Mouse (Mus musculus) liver, adult 2 months (tissue): ENCODE measurements at regions not wholly inside any gene's neighbourhood (a gene's known extent, or its start where the extent isn't known, plus 50 kb on each side); places are given as distances from the start of the nearest gene placed in this dataset.

Experiments
- DNase-seq: peaks from one replicate; pipeline ENCODE4 v3.0.0-alpha.2; 2011; ENCODE audit warnings: low read depth, low spot score; ENCODE audit errors: extremely low read depth
- H3K27ac ChIP-seq: fragments of 200-500 bp; replicated peaks from 2 replicates; pipeline ENCODE4 v1.5.1; 2012; ENCODE audit warnings: low read depth, mild to moderate bottlenecking, control low read depth, inconsistent platforms, low read length; ENCODE audit not compliant: insufficient read depth
- H3K27me3 ChIP-seq: fragments of 200-500 bp; 2 replicates; pipeline ENCODE4 v1.6.1; 2012; ENCODE audit warnings: mild to moderate bottlenecking, moderate library complexity, low read length, inconsistent platforms; ENCODE audit not compliant: control insufficient read depth, insufficient read depth
- H3K36me3 ChIP-seq: fragments of 200-500 bp; 2 replicates; pipeline ENCODE4 v1.6.1; 2012; ENCODE audit warnings: low read length, inconsistent platforms; ENCODE audit not compliant: control insufficient read depth, insufficient read depth
- H3K4me1 ChIP-seq: fragments of 200-500 bp; 2 replicates; pipeline ENCODE4 v1.6.1; 2011; ENCODE audit warnings: low read length; ENCODE audit not compliant: control insufficient read depth, insufficient read depth
- H3K4me3 ChIP-seq: fragments of 200-500 bp; 2 replicates; pipeline ENCODE4 v1.5.1; 2011; ENCODE audit warnings: low read depth, mild to moderate bottlenecking, control low read depth, low read length, moderate library complexity; ENCODE audit not compliant: insufficient read depth
- H3K79me2 ChIP-seq: fragments of 200-500 bp; 2 replicates; pipeline ENCODE4 v1.6.1; 2012; ENCODE audit warnings: inconsistent platforms, mild to moderate bottlenecking, low read length, moderate library complexity; ENCODE audit not compliant: control insufficient read depth, insufficient read depth
- H3K9ac ChIP-seq: fragments of 200-500 bp; 2 replicates; pipeline ENCODE4 v1.6.1; 2012; ENCODE audit warnings: low read depth, mild to moderate bottlenecking, control low read depth, inconsistent platforms, low read length
- CTCF ChIP-seq: fragments of 200-500 bp; IDR thresholded peaks from 2 replicates; pipeline ENCODE4 v1.5.1; 2011; ENCODE audit warnings: low read depth, low read length, control low read depth
- POLR2A ChIP-seq: fragments of 200-500 bp; IDR thresholded peaks from 2 replicates; pipeline ENCODE4 v1.6.1; 2011; ENCODE audit warnings: low read length, control low read depth; ENCODE audit not compliant: insufficient read depth; ENCODE audit errors: extremely low read depth
- whole genome bisulfite sequencing: fragments of 180-500 bp; shearing (Covaris S2); methylation state at CpG from one replicate; pipeline ENCODE4 v1.1.7; 2018; 5-methylcytosine and 5-hydroxymethylcytosine counted together

GRCm38 (mm10) chr7:122820587-122821535 is 144.6 kb upstream of the Rbbp6 start:
- DNase-seq, result peak; percentile 21
- H3K36me3 ChIP-seq, result no peaks in the 10 kb centered on the region
- WGBS, result 73% methylated on average over 12 of the region's 12 CpGs
- H3K4me1 ChIP-seq, result no peaks in the 10 kb centered on the region
- peak overlapping the region; percentile 89 for H3K27ac ChIP-seq
- no peaks in the 10 kb centered on the region for H3K27me3 ChIP-seq
- no peaks in the 10 kb centered on the region for H3K79me2 ChIP-seq
- no peak overlapping the region for H3K4me3 ChIP-seq
- TF ChIP-seq POLR2A (no peak), CTCF (no peak)
- no peak overlapping the region for H3K9ac ChIP-seq

- no peaks in the 10 kb centered on the region for H3K27me3 ChIP-seq
- WGBS, result 63% methylated on average over 6 of the region's 6 CpGs
Measured at GRCm38 (mm10) chr7:122823429-122823828, 142.1 kb upstream of the Rbbp6 start.

GRCm38 (mm10) chr7:122839091-122839490 is 126.4 kb upstream of the Rbbp6 start:
- no peak overlapping the region for H3K9ac ChIP-seq
- H3K4me3 ChIP-seq, result no peak overlapping the region
- WGBS, result 84% methylated on average over 3 of the region's 3 CpGs
- no peaks in the 10 kb centered on the region for H3K27me3 ChIP-seq
- H3K4me1 ChIP-seq, result no peaks in the 10 kb centered on the region
- TF ChIP-seq POLR2A, result no peak
- TF ChIP-seq CTCF, result no peak
- H3K36me3 ChIP-seq, result no peaks in the 10 kb centered on the region
- H3K79me2 ChIP-seq, result no peaks in the 10 kb centered on the region
- H3K27ac ChIP-seq, result no peak overlapping the region
- no peak for DNase-seq

More at GRCm38 (mm10) chr7:122823429-122823828, 142.1 kb upstream of the Rbbp6 start:
- DNase-seq, result peak; percentile 39
- TF ChIP-seq POLR2A, result no peak
- TF ChIP-seq CTCF, result no peak
- Histone ChIP-seq H3K4me1 (no peaks in the 10 kb centered on the region), H3K27ac (no peak overlapping the region), H3K79me2 (no peaks in the 10 kb centered on the region), H3K9ac (no peak overlapping the region), H3K4me3 (no peak overlapping the region), H3K36me3 (no peaks in the 10 kb centered on the region)

DNA sequence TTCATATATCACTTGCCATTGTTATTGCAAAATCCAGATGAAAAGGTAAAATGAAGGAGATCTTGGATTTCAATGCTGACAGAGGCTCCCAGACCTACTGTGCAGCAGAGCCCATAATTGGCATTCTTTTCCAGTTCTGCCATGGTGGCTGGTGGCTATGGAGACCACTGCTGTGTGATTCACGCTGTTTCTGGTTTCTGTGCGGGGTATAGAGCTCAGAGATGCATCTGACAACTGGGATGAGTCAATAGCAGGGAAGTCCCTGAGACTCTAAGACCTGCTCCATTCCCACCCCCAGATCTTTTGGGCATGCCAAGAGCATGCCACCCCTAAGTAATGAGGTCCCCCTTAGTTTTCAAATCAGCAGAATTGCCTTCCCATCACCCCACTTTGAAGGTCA is 120.7 kb upstream of the Rbbp6 start:
- 74% methylated on average over 2 of the region's 2 CpGs for WGBS
- TF ChIP-seq POLR2A (no peak), CTCF (no peak)
- DNase-seq, result no peak
- H3K4me1 ChIP-seq, result no peaks in the 10 kb centered on the region
- H3K9ac ChIP-seq, result no peak overlapping the region
- H3K36me3 ChIP-seq, result no peaks in the 10 kb centered on the region
- no peaks in the 10 kb centered on the region for H3K79me2 ChIP-seq
- H3K27ac ChIP-seq, result no peak overlapping the region
- H3K27me3 ChIP-seq, result no peaks in the 10 kb centered on the region
- H3K4me3 ChIP-seq, result no peak overlapping the region

- TF ChIP-seq CTCF (no peak), POLR2A (no peak)
- Histone ChIP-seq H3K27me3 (no peaks in the 10 kb centered on the region), H3K27ac (no peak overlapping the region), H3K4me3 (no peak overlapping the region), H3K4me1 (no peaks in the 10 kb centered on the region), H3K9ac (no peak overlapping the region), H3K79me2 (no peaks in the 10 kb centered on the region), H3K36me3 (no peaks in the 10 kb centered on the region)
- WGBS, result 74% methylated on average over 5 of the region's 5 CpGs
- no peak for DNase-seq
Measured at GRCm38 (mm10) chr7:122847376-122847775, 118.1 kb upstream of the Rbbp6 start.

DNA sequence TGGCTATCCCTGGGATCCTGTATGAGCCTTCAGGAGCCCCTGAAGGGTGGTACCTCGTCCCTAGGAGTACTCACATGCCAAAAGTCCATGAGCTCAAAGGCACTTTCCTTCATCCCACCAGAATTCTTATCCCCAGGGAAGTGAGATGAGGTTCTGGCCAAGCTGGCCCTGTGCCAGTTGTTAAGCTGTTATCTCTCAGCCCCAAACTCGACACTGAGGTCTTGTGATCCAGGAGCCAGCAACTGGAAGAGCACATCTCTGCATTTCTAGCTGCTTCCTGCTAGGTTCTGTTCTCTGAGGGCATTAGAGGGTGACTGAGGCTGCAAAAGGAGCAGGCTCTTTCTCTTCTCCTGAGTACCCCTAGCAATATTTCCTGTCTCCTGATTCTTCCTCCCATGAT is 92.1 kb upstream of the Rbbp6 start:
- no peak overlapping the region for H3K4me3 ChIP-seq
- H3K36me3 ChIP-seq, result no peaks in the 10 kb centered on the region
- no peak for TF ChIP-seq CTCF
- TF ChIP-seq POLR2A, result no peak
- H3K27ac ChIP-seq, result no peak overlapping the region
- no peaks in the 10 kb centered on the region for H3K79me2 ChIP-seq
- no peaks in the 10 kb centered on the region for H3K4me1 ChIP-seq
- H3K27me3 ChIP-seq, result no peaks in the 10 kb centered on the region
- no peak for DNase-seq
- no peak overlapping the region for H3K9ac ChIP-seq
- WGBS, result 17% methylated on average over 2 of the region's 2 CpGs
